Mouse (Mus musculus) MEL (cell line): Measurements from ENCODE around the gene Samd11.

Experiments used
- CTCF ChIP-seq, 3 experiments: IDR thresholded peaks in 2 of 3; conservative IDR thresholded peaks in 1 of 3; 2 replicates each; pipeline ENCODE4 v1.5.1; 2011 to 2012; ENCODE audit warnings: low read length in 3 of 3, low read depth in 2 of 3, mild to moderate bottlenecking in 2 of 3, improper control_type of control experiment in 1 of 3, inconsistent platforms in 1 of 3, mixed read lengths in 1 of 3, moderate library complexity in 1 of 3; ENCODE audit not compliant: control insufficient read depth in 1 of 3, insufficient read depth in 1 of 3, poor library complexity in 1 of 3, severe bottlenecking in 1 of 3
- POLR2A ChIP-seq, 2 experiments: IDR thresholded peaks; 2 replicates each; pipeline ENCODE4 v1.6.1; 2011 to 2012; ENCODE audit warnings: low read length in 2 of 2, mild to moderate bottlenecking in 2 of 2, control low read depth in 1 of 2, improper control_type of control experiment in 1 of 2, low read depth in 1 of 2, moderate library complexity in 1 of 2; ENCODE audit not compliant: control insufficient read depth in 1 of 2, insufficient read depth in 1 of 2, poor library complexity in 1 of 2

- TF ChIP-seq CTCF (IDR thresholded peaks at IDR 0.05 in 2 of 3, conservative IDR thresholded peaks at IDR 0.05 in 1 of 3; ENCODE audit: control insufficient read depth in 1 of 3, insufficient read depth in 1 of 3, low read depth in 2 of 3, low read length in 3 of 3, poor library complexity in 1 of 3, severe bottlenecking in 1 of 3) (no peak), POLR2A (IDR thresholded peaks at IDR 0.05; ENCODE audit: control insufficient read depth in 1 of 2, insufficient read depth in 1 of 2, low read depth in 1 of 2, low read length in 2 of 2, poor library complexity in 1 of 2) (0 out of 4 replicates have a peak, but pooled peaks of 1 of the 2 experiments have one; percentile 26)
These were observed 2.4 kb downstream of the Samd11 start for GRCm38 (mm10) chr4:156253043-156253442.
